Mouse (Mus musculus): ENCODE data around the gene Serpinb3b.
"Not testable (repeated sequence)": the region's sequence is repeated elsewhere in the genome, so short reads cannot be mapped to it uniquely, and the experiment has no call there.

The Serpinb3b gene

GRCm38 (mm10) chr1:107278261-107278660, at the start of gene Serpinb3b, which contains the start of gene Serpinb3c:
TSS of gene Serpinb3b (minus strand) at chr1:107278361.
TSS of gene Serpinb3c (minus strand) at chr1:107278371.
- not testable (repeated sequence) for DNase-seq

- DNase-seq = peak; percentile 2 to 8
These were observed 35.0 kb downstream of the Serpinb3b start for GRCm38 (mm10) chr1:107243170-107243569.

- DNase-seq = not testable (repeated sequence)
These were observed 60.9 kb downstream of the Serpinb3b start for GRCm38 (mm10) chr1:107217276-107217675.

- DNase-seq = peak; percentile 12 to 13
These were observed 150.7 kb downstream of the Serpinb3b start for GRCm38 (mm10) chr1:107127453-107127852.
